Mouse (Mus musculus) bone marrow, adult 2 months (tissue): ENCODE measurements around the gene Dimt1.

Source experiments
- CTCF ChIP-seq: fragments of 200-500 bp; IDR thresholded peaks from 2 replicates; pipeline ENCODE4 v1.5.1; 2011; ENCODE audit warnings: low read length, control low read depth; ENCODE audit not compliant: control insufficient read depth, insufficient read depth
- POLR2A ChIP-seq: fragments of 200-500 bp; IDR thresholded peaks from 2 replicates; pipeline ENCODE4 v1.6.1; 2011; ENCODE audit warnings: low read depth, mild to moderate bottlenecking, control low read depth, low read length, borderline replicate concordance; ENCODE audit not compliant: control insufficient read depth

- TF ChIP-seq CTCF (no peak), POLR2A (no peak)
Observed at GRCm38 (mm10) chr13:106961496-106961895, 14.6 kb downstream of the Dimt1 start.
